Mouse (Mus musculus): ENCODE measurements around the gene Gja10. TPM values are rescaled to one million over a fixed set of nuclear protein-coding genes. Genes with fewer than 3 reads are reported as not detected.

The Gja10 gene
- polyA plus RNA-seq, 1 experiment from 2014 or later: not detected

GRCm38 (mm10) chr4:32549150-32549549 lies 53.4 kb downstream of the Gja10 start:
- Histone ChIP-seq H3K4me2 (ENCODE audit: low read length) (no peak overlapping the region), H3K9me3 (replicated peaks; ENCODE audit: control insufficient read depth, low read length) (no peaks in the 10 kb centered on the region), H3K4me3 (ENCODE audit: low read depth, low read length) (no peak overlapping the region), H3K27ac (ENCODE audit: low read depth, low read length) (no peak overlapping the region), H3K27me3 (replicated peaks; ENCODE audit: control insufficient read depth, insufficient read depth, low read length) (no peaks in the 10 kb centered on the region), H3K36me3 (ENCODE audit: control insufficient read depth, insufficient read depth, low read length) (no peaks in the 10 kb centered on the region), H3K4me1 (ENCODE audit: control insufficient read depth, insufficient read depth, low read length) (no peaks in the 10 kb centered on the region), H3K9ac (ENCODE audit: low read length) (no peak overlapping the region)
- ATAC-seq (no peak), DNase-seq (ENCODE audit: low spot score) (no peak)
- 83% methylated on average over 1 of the region's 1 CpGs for WGBS

Other genes starting within 250 kb of the Gja10 start
- 48.9 and 53.0 TPM in 2 replicates for gene Casp8ap2, start 12.7 kb upstream of the Gja10 start, polyA plus RNA-seq (2014; fragmentation: Nextera tagmentation; extraction: Ambion mirVana)
- 12.3 and 20.1 TPM in 2 replicates for gene Mdn1, start 54.4 kb upstream of the Gja10 start, polyA plus RNA-seq (2014; fragmentation: Nextera tagmentation; extraction: Ambion mirVana)
- 110 and 138 TPM in 2 replicates for gene Lyrm2, start 197.5 kb upstream of the Gja10 start, polyA plus RNA-seq (2014; fragmentation: Nextera tagmentation; extraction: Ambion mirVana)